Mouse (Mus musculus) cortical plate, adult 2 months (tissue): ENCODE results near the gene Rtn4rl2.

Experiments
- CTCF ChIP-seq: fragments of 200-500 bp; IDR thresholded peaks from 2 replicates; pipeline ENCODE4 v1.5.1; 2011; ENCODE audit warnings: mild to moderate bottlenecking, control low read depth, low read length; ENCODE audit not compliant: insufficient read depth; ENCODE audit errors: extremely low read depth
- POLR2A ChIP-seq: fragments of 200-500 bp; IDR thresholded peaks from 2 replicates; pipeline ENCODE4 v1.6.1; 2011; ENCODE audit warnings: mild to moderate bottlenecking, low read length, control low read depth; ENCODE audit not compliant: insufficient read depth; ENCODE audit errors: extremely low read depth

DNA sequence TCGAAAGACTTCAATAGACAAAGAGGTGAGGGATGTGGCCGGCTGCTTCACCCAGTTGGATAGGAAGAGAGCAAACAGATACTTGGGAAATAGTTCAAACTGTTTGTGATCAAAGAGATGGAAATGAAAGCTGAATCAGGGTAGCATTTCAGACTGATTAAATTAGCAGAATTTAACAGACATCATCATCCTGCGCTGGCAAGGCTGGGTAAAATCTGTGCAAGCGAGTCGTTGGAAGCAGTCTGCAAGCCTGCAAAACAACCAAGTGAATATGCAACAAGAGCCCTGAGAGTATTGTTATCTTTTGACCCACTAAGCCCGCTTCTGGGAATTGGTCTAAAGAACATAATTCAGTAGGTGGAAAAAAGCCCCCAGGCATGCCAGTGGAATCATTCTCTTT, 6.8 kb upstream of the Rtn4rl2 start:
- no peak for TF ChIP-seq CTCF
- TF ChIP-seq POLR2A = no peak
